Mouse (Mus musculus) MEL (cell line): ENCODE results near the gene Pla2g2c. TPM values are rescaled to one million over a fixed set of nuclear protein-coding genes. Genes with fewer than 3 reads are reported as not detected.

Source experiments
- DNase-seq: peaks from one replicate; pipeline ENCODE4 v3.0.0; 2011; ENCODE audit warnings: low read depth, low spot score
- H3K27ac ChIP-seq: 2 replicates; pipeline ENCODE4 v1.5.1; 2012; ENCODE audit warnings: low read depth, mild to moderate bottlenecking, control low read depth, low read length, moderate library complexity; ENCODE audit not compliant: control insufficient read depth
- H3K27me3 ChIP-seq, 2 experiments: fragments of 150-350 bp in 1 of 2; sonication (generic) in 1 of 2; 2 replicates each; pipeline ENCODE4 v1.6.1; 2012; ENCODE audit warnings: low read length in 2 of 2, mild to moderate bottlenecking in 2 of 2, improper control_type of control experiment in 1 of 2, moderate library complexity in 1 of 2; ENCODE audit not compliant: insufficient read depth in 2 of 2, control insufficient read depth in 1 of 2
- H3K36me3 ChIP-seq, 2 experiments: 2 replicates each; pipeline ENCODE4 v1.6.1; 2012 to 2014; ENCODE audit warnings: low read length in 2 of 2, improper control_type of control experiment in 1 of 2, inconsistent platforms in 1 of 2, mild to moderate bottlenecking in 1 of 2; ENCODE audit not compliant: insufficient read depth in 2 of 2, control insufficient read depth in 1 of 2
- H3K4me1 ChIP-seq, 2 experiments: fragments of 150-350 bp in 1 of 2; sonication (generic) in 1 of 2; 2 replicates each; pipeline ENCODE4 v1.6.1; 2012; ENCODE audit warnings: low read length in 2 of 2, improper control_type of control experiment in 1 of 2, mild to moderate bottlenecking in 1 of 2; ENCODE audit not compliant: insufficient read depth in 2 of 2, control insufficient read depth in 1 of 2
- H3K4me3 ChIP-seq, 2 experiments: fragments of 150-350 bp in 1 of 2; sonication (generic) in 1 of 2; 2 replicates each; pipeline ENCODE4 v1.5.1; 2012; ENCODE audit warnings: low read depth in 2 of 2, low read length in 2 of 2, mild to moderate bottlenecking in 2 of 2, moderate library complexity in 2 of 2, control low read depth in 1 of 2, improper control_type of control experiment in 1 of 2; ENCODE audit not compliant: control insufficient read depth in 1 of 2, insufficient read depth in 1 of 2
- H3K79me2 ChIP-seq: 2 replicates; pipeline ENCODE4 v1.6.1; 2012; ENCODE audit warnings: mild to moderate bottlenecking, low read length, moderate library complexity; ENCODE audit not compliant: control insufficient read depth, poor library complexity, insufficient read depth
- H3K9ac ChIP-seq: 2 replicates; pipeline ENCODE4 v1.6.1; 2012; ENCODE audit warnings: low read depth, mild to moderate bottlenecking, control low read depth, low read length, moderate library complexity; ENCODE audit not compliant: control insufficient read depth, poor library complexity, severe bottlenecking
- H3K9me3 ChIP-seq: fragments of 150-350 bp; sonication (generic); replicated peaks from 2 replicates; pipeline ENCODE4 v1.6.1; 2012; ENCODE audit warnings: mild to moderate bottlenecking, low read length, improper control_type of control experiment, moderate library complexity; ENCODE audit not compliant: insufficient read depth
- CHD1 ChIP-seq: IDR thresholded peaks from 2 replicates; pipeline ENCODE4 v1.6.1; 2012; ENCODE audit warnings: low read depth, mild to moderate bottlenecking, inconsistent platforms, low read length, improper control_type of control experiment
- CHD2 ChIP-seq: IDR thresholded peaks from 2 replicates; pipeline ENCODE4 v1.6.1; 2011; ENCODE audit warnings: low read length, improper control_type of control experiment
- E2F4 ChIP-seq: IDR thresholded peaks from 2 replicates; pipeline ENCODE4 v1.6.1; 2011; ENCODE audit warnings: low read depth, low read length, improper control_type of control experiment, borderline replicate concordance
- EP300 ChIP-seq, 2 experiments: IDR thresholded peaks; 2 replicates each; pipeline ENCODE4 v1.6.1; 2011; ENCODE audit warnings: improper control_type of control experiment in 2 of 2, low read length in 2 of 2, low read depth in 1 of 2, mild to moderate bottlenecking in 1 of 2
- ETS1 ChIP-seq: IDR thresholded peaks from 2 replicates; pipeline ENCODE4 v1.6.1; 2012; ENCODE audit warnings: low read depth, mild to moderate bottlenecking, inconsistent platforms, low read length, improper control_type of control experiment, moderate library complexity
- GABPA ChIP-seq: IDR thresholded peaks from 2 replicates; pipeline ENCODE4 v1.6.1; 2012; ENCODE audit warnings: low read depth, mild to moderate bottlenecking, inconsistent platforms, low read length, improper control_type of control experiment, moderate library complexity
- HCFC1 ChIP-seq: IDR thresholded peaks from 2 replicates; pipeline ENCODE4 v1.6.1; 2012; ENCODE audit warnings: low read depth, mild to moderate bottlenecking, inconsistent platforms, low read length, improper control_type of control experiment, moderate library complexity
- JUND ChIP-seq: IDR thresholded peaks from 2 replicates; pipeline ENCODE4 v1.6.1; 2011; ENCODE audit warnings: low read depth, mild to moderate bottlenecking, improper control_type of control experiment, low read length
- KAT2A ChIP-seq: conservative IDR thresholded peaks from 2 replicates; pipeline ENCODE4 v1.6.1; 2012; ENCODE audit warnings: low read depth, low read length, improper control_type of control experiment, inconsistent platforms
- MAX ChIP-seq: IDR thresholded peaks from 2 replicates; pipeline ENCODE4 v1.6.1; 2011; ENCODE audit warnings: low read length, improper control_type of control experiment
- MAZ ChIP-seq: IDR thresholded peaks from 2 replicates; pipeline ENCODE4 v1.6.1; 2012; ENCODE audit warnings: low read depth, mild to moderate bottlenecking, inconsistent platforms, low read length, improper control_type of control experiment
- MEF2A ChIP-seq: IDR thresholded peaks from 2 replicates; pipeline ENCODE4 v1.6.1; 2014; ENCODE audit warnings: low read depth, mild to moderate bottlenecking, inconsistent platforms, low read length, improper control_type of control experiment; ENCODE audit not compliant: poor library complexity, insufficient replicate concordance, severe bottlenecking; ENCODE audit errors: extremely low read depth
- MYB ChIP-seq: IDR thresholded peaks from 2 replicates; pipeline ENCODE4 v1.6.1; 2011; ENCODE audit warnings: mild to moderate bottlenecking, low read depth, low read length, improper control_type of control experiment
- POLR2A ChIP-seq, 2 experiments: IDR thresholded peaks; 2 replicates each; pipeline ENCODE4 v1.6.1; 2011 to 2012; ENCODE audit warnings: low read length in 2 of 2, mild to moderate bottlenecking in 2 of 2, control low read depth in 1 of 2, improper control_type of control experiment in 1 of 2, low read depth in 1 of 2, moderate library complexity in 1 of 2; ENCODE audit not compliant: control insufficient read depth in 1 of 2, insufficient read depth in 1 of 2, poor library complexity in 1 of 2
- POLR2AphosphoS5 ChIP-seq: IDR thresholded peaks from 2 replicates; pipeline ENCODE4 v1.6.1; 2012; ENCODE audit warnings: low read depth, borderline replicate concordance, mild to moderate bottlenecking, inconsistent platforms, low read length, moderate library complexity, mixed read lengths
- RAD21 ChIP-seq: IDR thresholded peaks from 2 replicates; pipeline ENCODE4 v1.6.1; 2011; ENCODE audit warnings: mild to moderate bottlenecking, low read depth, low read length, improper control_type of control experiment
- RCOR1 ChIP-seq: IDR thresholded peaks from 2 replicates; pipeline ENCODE4 v1.6.1; 2012; ENCODE audit warnings: low read depth, mild to moderate bottlenecking, inconsistent platforms, low read length, improper control_type of control experiment
- SIN3A ChIP-seq: IDR thresholded peaks from 2 replicates; pipeline ENCODE4 v1.6.1; 2012; ENCODE audit warnings: low read length, improper control_type of control experiment, inconsistent platforms
- SMC3 ChIP-seq: IDR thresholded peaks from 2 replicates; pipeline ENCODE4 v1.6.1; 2011; ENCODE audit warnings: low read depth, low read length, improper control_type of control experiment
- TAL1 ChIP-seq: IDR thresholded peaks from 2 replicates; pipeline ENCODE4 v1.6.1; 2012; ENCODE audit warnings: mild to moderate bottlenecking, inconsistent platforms, low read length, moderate library complexity, mixed read lengths
- TCF12 ChIP-seq: IDR thresholded peaks from 2 replicates; pipeline ENCODE4 v1.6.1; 2014; ENCODE audit warnings: low read depth, mild to moderate bottlenecking, inconsistent platforms, low read length, improper control_type of control experiment, moderate library complexity
- USF1 ChIP-seq: IDR thresholded peaks from 2 replicates; pipeline ENCODE4 v1.6.1; 2014; ENCODE audit warnings: low read depth, mild to moderate bottlenecking, inconsistent platforms, low read length, improper control_type of control experiment, moderate library complexity
- USF2 ChIP-seq, 2 experiments: IDR thresholded peaks; 2 replicates each; pipeline ENCODE4 v1.6.1; 2011 to 2012; ENCODE audit warnings: improper control_type of control experiment in 2 of 2, low read length in 2 of 2, borderline replicate concordance in 1 of 2, inconsistent platforms in 1 of 2, low read depth in 1 of 2, mild to moderate bottlenecking in 1 of 2; ENCODE audit not compliant: insufficient read depth in 1 of 2
- ZKSCAN1 ChIP-seq: IDR thresholded peaks from 2 replicates; pipeline ENCODE4 v1.6.1; 2012; ENCODE audit warnings: low read depth, mild to moderate bottlenecking, inconsistent platforms, low read length, improper control_type of control experiment, moderate library complexity
- ZMIZ1 ChIP-seq: IDR thresholded peaks from 2 replicates; pipeline ENCODE4 v1.6.1; 2012; ENCODE audit warnings: low read depth, mild to moderate bottlenecking, inconsistent platforms, low read length, improper control_type of control experiment, moderate library complexity
- ZNF384 ChIP-seq: IDR thresholded peaks from 2 replicates; pipeline ENCODE4 v1.6.1; 2012; ENCODE audit warnings: low read depth, mild to moderate bottlenecking, inconsistent platforms, low read length, improper control_type of control experiment
- polyA plus RNA-seq, 2 experiments: library from polyadenylated mRNA; stranded (reverse) in 1 of 2; unstranded in 1 of 2; fragments of >175 nt in 1 of 2; fragments of >200 nt in 1 of 2; gene quantifications; 2 replicates each; pipeline versions ENCODE4 v1.2.1 to v1.2.4; 2012; ENCODE audit warnings: low replicate concordance in 2 of 2, low read depth in 1 of 2; ENCODE audit not compliant: insufficient read length in 2 of 2, insufficient read depth in 1 of 2, missing spikeins in 1 of 2
- total RNA-seq: library from RNA; depleted of rRNA; stranded (reverse); fragments of 300-350 nt; gene quantifications from 2 replicates; pipeline ENCODE4 v1.2.3, GENCODE M21; 2012

Gene Pla2g2c
- total and polyA plus RNA-seq, 3 experiments, result not detected

DNA sequence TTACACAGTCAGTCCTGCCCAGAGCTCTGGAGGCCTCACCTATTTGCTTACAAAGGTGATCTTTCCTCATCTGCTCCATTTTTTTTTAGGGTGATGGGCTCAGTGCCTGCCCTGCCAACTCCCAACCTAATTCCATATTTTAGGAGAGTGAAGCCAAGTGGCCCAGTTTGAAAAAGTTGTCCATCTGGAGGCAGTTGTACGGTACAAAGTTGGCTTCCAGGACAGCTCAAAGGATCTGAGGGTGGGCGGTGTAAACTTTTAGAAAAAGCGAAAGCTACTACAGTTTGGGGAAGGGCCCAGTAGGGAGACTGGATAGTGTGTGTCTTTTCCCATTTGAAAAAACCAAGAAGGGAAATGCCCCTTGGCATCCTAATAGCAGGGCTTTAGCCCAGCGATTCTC, 10.3 kb downstream of the Pla2g2c start:
- Histone ChIP-seq H3K9ac (no peak overlapping the region), H3K36me3 (no peaks in the 10 kb centered on the region), H3K4me1 (no peaks in the 10 kb centered on the region), H3K9me3 (no peaks in the 10 kb centered on the region), H3K4me3 (no peak overlapping the region), H3K79me2 (no peaks in the 10 kb centered on the region), H3K27ac (no peak overlapping the region), H3K27me3 (no peaks in the 10 kb centered on the region)
- no peak for TF ChIP-seq USF1
- no peak for TF ChIP-seq MAZ
- no peak for TF ChIP-seq MYB
- TF ChIP-seq KAT2A, result no peak
- TF ChIP-seq ETS1, result no peak
- no peak for TF ChIP-seq JUND
- no peak for TF ChIP-seq POLR2A (IDR thresholded peaks at IDR 0.05; ENCODE audit: control insufficient read depth in 1 of 2, insufficient read depth in 1 of 2, low read depth in 1 of 2, low read length in 2 of 2, poor library complexity in 1 of 2)
- no peak for TF ChIP-seq TCF12
- no peak for TF ChIP-seq E2F4
- no peak for TF ChIP-seq HCFC1
- TF ChIP-seq GABPA, result no peak
- TF ChIP-seq ZMIZ1, result no peak
- TF ChIP-seq EP300 (IDR thresholded peaks at IDR 0.05; ENCODE audit: low read depth in 1 of 2, low read length in 2 of 2), result no peak
- no peak for TF ChIP-seq POLR2AphosphoS5
- no peak for TF ChIP-seq MEF2A
- no peak for TF ChIP-seq SIN3A
- TF ChIP-seq TAL1, result no peak
- TF ChIP-seq CHD1, result no peak
- no peak for TF ChIP-seq SMC3
- no peak for TF ChIP-seq RAD21
- DNase-seq, result no peak

DNA sequence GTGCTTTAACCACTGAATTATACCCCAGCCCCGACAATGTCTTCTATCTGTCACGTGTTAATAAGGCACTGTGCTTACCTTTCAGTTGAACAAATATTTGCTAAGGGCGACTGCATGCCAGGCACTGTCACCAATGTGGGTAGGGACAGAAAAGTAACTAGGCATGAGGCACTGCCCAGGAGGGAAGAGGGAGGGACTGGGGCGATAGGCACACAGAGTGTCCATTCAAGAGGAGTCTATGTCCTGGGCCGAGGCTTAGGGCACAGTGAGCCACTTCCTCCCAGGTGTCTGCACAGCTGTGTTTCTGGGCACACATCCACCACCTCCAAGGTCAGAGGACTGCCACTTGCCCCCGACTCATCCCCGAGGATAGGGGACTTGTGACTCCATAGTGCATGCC, 12.4 kb downstream of the Pla2g2c start, which contains the start of gene Ubxn10:
Gene Ubxn10, minus strand, starts transcription at position 137 of the 400 bp plus-strand sequence.
- Histone ChIP-seq H3K4me3 (no peak within 1 kb of the TSS), H3K27ac (no peak within 1 kb of the TSS), H3K9ac (no peak within 1 kb of the TSS), H3K79me2 (no peaks in the 10 kb centered on the region), H3K36me3 (no peaks in the 10 kb centered on the region), H3K4me1 (no peaks in the 10 kb centered on the region), H3K27me3 (no peaks in the 10 kb centered on the region), H3K9me3 (no peaks in the 10 kb centered on the region)
- TF ChIP-seq RCOR1, result no peak
- no peak for TF ChIP-seq JUND
- no peak for TF ChIP-seq USF2 (IDR thresholded peaks at IDR 0.05; ENCODE audit: borderline replicate concordance in 1 of 2, insufficient read depth in 1 of 2, low read depth in 1 of 2, low read length in 2 of 2)
- no peak for TF ChIP-seq SMC3
- no peak for TF ChIP-seq ZKSCAN1
- TF ChIP-seq TCF12, result no peak
- TF ChIP-seq MAX, result no peak
- no peak for TF ChIP-seq USF1
- TF ChIP-seq ZNF384, result no peak
- no peak for TF ChIP-seq SIN3A
- no peak for TF ChIP-seq GABPA
- no peak for TF ChIP-seq CHD2
- no peak for TF ChIP-seq RAD21
- no peak for TF ChIP-seq HCFC1
- DNase-seq, result no peak
